In the genomic region with DNA sequence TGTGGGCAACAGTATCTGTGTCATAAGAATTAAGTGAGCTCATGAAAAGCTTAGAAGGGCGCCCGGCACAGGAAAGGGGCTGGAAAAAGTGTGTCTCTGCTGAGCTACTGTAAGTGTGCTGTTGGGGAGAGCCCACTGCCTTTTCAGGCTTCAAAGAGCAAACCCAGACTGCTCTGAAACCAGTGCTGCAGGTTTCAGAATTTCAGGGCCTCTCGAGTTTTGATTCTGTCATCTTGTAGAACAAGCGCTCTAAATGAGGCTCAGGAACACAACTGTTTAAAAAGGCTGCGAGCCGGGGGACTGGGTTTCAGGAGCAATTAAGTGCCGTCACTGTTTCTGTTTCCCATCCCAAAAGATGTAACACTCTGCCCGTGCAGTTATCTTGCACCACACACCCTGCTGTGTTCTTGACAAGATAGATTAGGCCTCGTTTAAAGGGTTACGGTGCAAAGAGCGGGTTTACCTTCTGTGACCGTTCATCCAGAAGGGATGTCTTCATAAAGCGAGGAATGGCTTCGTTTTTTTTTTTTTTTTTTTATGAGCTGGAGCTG, we compare ENCODE assay signal across 8 mouse cellular contexts. TPM values are rescaled to one million over a fixed set of nuclear protein-coding genes. Genes with fewer than 3 reads are reported as not detected.
DNase-seq lines count a peak whose midpoint lies in the region; ATAC-seq and TF ChIP-seq lines count a peak whose summit lies in the region.

No protein-coding gene starts in this region.

- H3K4me3 ChIP-seq in lung, postnatal 0 days (ENCODE audit: low read depth, low read length) = peak overlapping the region; percentile 77; the same call in 1 of the 2 replicates
- H3K4me3 ChIP-seq in lung, adult 2 months (replicated peaks; ENCODE audit: extremely low read depth, low read depth, low read length) = no peak overlapping the region
- H3K4me3 ChIP-seq in embryonic facial prominence, embryonic 11.5 days (ENCODE audit: low read depth, low read length) = peak overlapping the region; percentile 0; the same call in 1 of the 2 replicates
- H3K4me3 ChIP-seq in limb, embryonic 13.5 days = peak overlapping the region; percentile 94

- DNase-seq in lung, postnatal 0 days (ENCODE audit: low spot score) = peak; percentile 33
- no peak for DNase-seq in lung, adult 2 months
- peak; percentile 18 for DNase-seq in embryonic facial prominence, embryonic 11.5 days (ENCODE audit: low spot score)
- DNase-seq in spleen, postnatal 4 days (ENCODE audit: low spot score in 2 of 2) = peak; percentile 75 to 80
- DNase-seq in urinary bladder, postnatal 36 days (ENCODE audit: low spot score in 2 of 2) = no peak
- no peak for DNase-seq in right cerebral cortex, postnatal 36 days (ENCODE audit: low spot score in 2 of 2)

- H3K9ac ChIP-seq in lung, postnatal 0 days (replicated peaks; ENCODE audit: low read depth) = no peak overlapping the region
- peak overlapping the region; percentile 1; the same call in 1 of the 2 replicates for H3K9ac ChIP-seq in embryonic facial prominence, embryonic 11.5 days (replicated peaks; ENCODE audit: low read length)
- peak overlapping the region; percentile 15; the same call in 1 of the 2 replicates for H3K9ac ChIP-seq in limb, embryonic 13.5 days

- no peak for ATAC-seq in lung, postnatal 0 days
- ATAC-seq in embryonic facial prominence, embryonic 11.5 days (replicated peaks; ENCODE audit: insufficient number of reproducible peaks, low FRiP score, low TSS enrichment, low read depth) = no peak
- ATAC-seq in limb, embryonic 13.5 days (ENCODE audit: low FRiP score, low read depth) = no peak
- ATAC-seq in activated CD4-positive, CD25-positive, alpha-beta regulatory T cell, adult 4 months = no peak

- H3K36me3 ChIP-seq in lung, postnatal 0 days (ENCODE audit: insufficient read depth, low read length) = no peaks in the 10 kb centered on the region
- H3K36me3 ChIP-seq in embryonic facial prominence, embryonic 11.5 days (replicated peaks; ENCODE audit: control insufficient read depth, insufficient read depth, low read depth, low read length) = no peaks in the 10 kb centered on the region
- H3K36me3 ChIP-seq in limb, embryonic 13.5 days = no peaks in the 10 kb centered on the region

- WGBS in lung, postnatal 0 days = 22% methylated on average over 14 of the region's 14 CpGs
- 27% methylated on average over 14 of the region's 14 CpGs for WGBS in lung, adult 2 months
- WGBS in embryonic facial prominence, embryonic 11.5 days = 34% methylated on average over 14 of the region's 14 CpGs
- WGBS in limb, embryonic 13.5 days = 7% methylated on average over 14 of the region's 14 CpGs

- no peak for TF ChIP-seq CTCF in lung, postnatal 0 days (IDR thresholded peaks at IDR 0.05)
- TF ChIP-seq CTCF in lung, adult 2 months (IDR thresholded peaks at IDR 0.05; ENCODE audit: insufficient read depth, low read length) = no peak

- H3K9me3 ChIP-seq in lung, postnatal 0 days (ENCODE audit: low read length) = no peaks in the 10 kb centered on the region
- H3K9me3 ChIP-seq in embryonic facial prominence, embryonic 11.5 days (replicated peaks; ENCODE audit: control insufficient read depth, low read length) = no peaks in the 10 kb centered on the region
- H3K9me3 ChIP-seq in limb, embryonic 13.5 days = no peaks in the 10 kb centered on the region

- no peaks in the 10 kb centered on the region for H3K27me3 ChIP-seq in lung, postnatal 0 days (replicated peaks; ENCODE audit: insufficient read depth, low read length)
- no peaks in the 10 kb centered on the region for H3K27me3 ChIP-seq in embryonic facial prominence, embryonic 11.5 days (ENCODE audit: control insufficient read depth, insufficient read depth, low read length)
- H3K27me3 ChIP-seq in limb, embryonic 13.5 days = no peaks in the 10 kb centered on the region

- peaks cover 17% of the 10 kb centered on the region for H3K4me1 ChIP-seq in lung, postnatal 0 days (ENCODE audit: insufficient read depth, low read depth, low read length)
- peaks cover 13% of the 10 kb centered on the region for H3K4me1 ChIP-seq in lung, adult 2 months (ENCODE audit: control insufficient read depth, insufficient read depth, low read length)
- no peaks in the 10 kb centered on the region; the same call in 1 of the 2 replicates for H3K4me1 ChIP-seq in embryonic facial prominence, embryonic 11.5 days (ENCODE audit: control insufficient read depth, insufficient read depth, low read length)
- H3K4me1 ChIP-seq in limb, embryonic 13.5 days = peaks cover 61% of the 10 kb centered on the region

- peak overlapping the region; percentile 92 for H3K4me2 ChIP-seq in lung, postnatal 0 days (replicated peaks; ENCODE audit: low read depth, low read length)
- H3K4me2 ChIP-seq in embryonic facial prominence, embryonic 11.5 days (ENCODE audit: low read depth, low read length) = no peak overlapping the region; the same call in 1 of the 2 replicates
- H3K4me2 ChIP-seq in limb, embryonic 13.5 days (replicated peaks) = peak overlapping the region; percentile 78

- H3K27ac ChIP-seq in lung, postnatal 0 days (ENCODE audit: low read length) = peak overlapping the region; percentile 28; the same call in 1 of the 2 replicates
- no peak overlapping the region for H3K27ac ChIP-seq in embryonic facial prominence, embryonic 11.5 days (replicated peaks; ENCODE audit: low read depth, low read length)
- peak overlapping the region; percentile 76; the same call in 1 of the 2 replicates for H3K27ac ChIP-seq in limb, embryonic 13.5 days

- no peak for TF ChIP-seq EP300 in lung, postnatal 0 days (IDR thresholded peaks at IDR 0.05)

- no peak for TF ChIP-seq POLR2A in lung, adult 2 months (IDR thresholded peaks at IDR 0.05; ENCODE audit: borderline replicate concordance, extremely low read depth, low read depth, low read length)

RNA-seq across cellular contexts. Expression of a gene that starts 2.7 kb away (rescaled TPM):
- 20.4 and 21.6 TPM in 2 replicates for polyA plus RNA-seq in lung, postnatal 0 days (2015; fragmentation: Nextera tagmentation; extraction: Ambion mirVana)
- polyA plus RNA-seq in lung, adult 2 months (2012; rRNA removed) = 55.8 and 59.8 TPM in 2 replicates
- polyA plus RNA-seq in embryonic facial prominence, embryonic 11.5 days (2014; fragmentation: Nextera tagmentation; extraction: Ambion mirVana) = 14.1 and 15.0 TPM in 2 replicates
- polyA plus RNA-seq in limb, embryonic 13.5 days (2015; fragmentation: Nextera tagmentation; extraction: Ambion mirVana) = 15.8 and 16.2 TPM in 2 replicates
- polyA plus RNA-seq in activated CD4-positive, CD25-positive, alpha-beta regulatory T cell, adult 4 months (2017; shearing (Covaris generic)) = 10 to 100 TPM; 17.4 to 21.9 TPM

RNA-seq across cellular contexts. Expression of a gene that starts 29.5 kb away (rescaled TPM):
- 30.7 and 33.5 TPM in 2 replicates for polyA plus RNA-seq in lung, postnatal 0 days (2015; fragmentation: Nextera tagmentation; extraction: Ambion mirVana)
- polyA plus RNA-seq in lung, adult 2 months (2012; rRNA removed) = 21.5 and 37.2 TPM in 2 replicates
- polyA plus RNA-seq in embryonic facial prominence, embryonic 11.5 days (2014; fragmentation: Nextera tagmentation; extraction: Ambion mirVana) = 81.9 and 87.9 TPM in 2 replicates
- 68.4 and 71.9 TPM in 2 replicates for polyA plus RNA-seq in limb, embryonic 13.5 days (2015; fragmentation: Nextera tagmentation; extraction: Ambion mirVana)
- polyA plus RNA-seq in activated CD4-positive, CD25-positive, alpha-beta regulatory T cell, adult 4 months (2017; shearing (Covaris generic)) = 10 to 100 TPM; 40.8 to 49.2 TPM

RNA-seq across cellular contexts. Expression of a gene that starts 44.9 kb away (rescaled TPM):
- polyA plus RNA-seq in lung, postnatal 0 days (2015; fragmentation: Nextera tagmentation; extraction: Ambion mirVana) = 87.3 and 96.8 TPM in 2 replicates
- polyA plus RNA-seq in lung, adult 2 months (2012; rRNA removed) = 60.6 and 80.9 TPM in 2 replicates
- polyA plus RNA-seq in embryonic facial prominence, embryonic 11.5 days (2014; fragmentation: Nextera tagmentation; extraction: Ambion mirVana) = 125 and 134 TPM in 2 replicates
- polyA plus RNA-seq in limb, embryonic 13.5 days (2015; fragmentation: Nextera tagmentation; extraction: Ambion mirVana) = 121 and 127 TPM in 2 replicates
- 10 to 100 TPM; 64.4 to 70.1 TPM for polyA plus RNA-seq in activated CD4-positive, CD25-positive, alpha-beta regulatory T cell, adult 4 months (2017; shearing (Covaris generic))

Comparison
In these comparisons a context has a peak if more than half of its experiments do, and no peak if none do; other contexts are left out.
1. DNase-seq: peak in lung, postnatal 0 days (single experiment), embryonic facial prominence, embryonic 11.5 days (single experiment) and spleen, postnatal 4 days (2 of 2); none in lung, adult 2 months (single experiment), urinary bladder, postnatal 36 days (0 of 2) and right cerebral cortex, postnatal 36 days (0 of 2).